Mouse (Mus musculus) forelimb bud, embryonic 11.5 days (tissue): Measurements from ENCODE around the gene Cyp1b1.
A peak's percentile ranks its signal among the peaks of the same experiment; 100 is the strongest.

Experiments
- DNase-seq: peaks from one replicate; pipeline ENCODE4 v3.0.0-alpha.2; 2012; ENCODE audit warnings: low read depth, low spot score

Gene Cyp1b1

DNA sequence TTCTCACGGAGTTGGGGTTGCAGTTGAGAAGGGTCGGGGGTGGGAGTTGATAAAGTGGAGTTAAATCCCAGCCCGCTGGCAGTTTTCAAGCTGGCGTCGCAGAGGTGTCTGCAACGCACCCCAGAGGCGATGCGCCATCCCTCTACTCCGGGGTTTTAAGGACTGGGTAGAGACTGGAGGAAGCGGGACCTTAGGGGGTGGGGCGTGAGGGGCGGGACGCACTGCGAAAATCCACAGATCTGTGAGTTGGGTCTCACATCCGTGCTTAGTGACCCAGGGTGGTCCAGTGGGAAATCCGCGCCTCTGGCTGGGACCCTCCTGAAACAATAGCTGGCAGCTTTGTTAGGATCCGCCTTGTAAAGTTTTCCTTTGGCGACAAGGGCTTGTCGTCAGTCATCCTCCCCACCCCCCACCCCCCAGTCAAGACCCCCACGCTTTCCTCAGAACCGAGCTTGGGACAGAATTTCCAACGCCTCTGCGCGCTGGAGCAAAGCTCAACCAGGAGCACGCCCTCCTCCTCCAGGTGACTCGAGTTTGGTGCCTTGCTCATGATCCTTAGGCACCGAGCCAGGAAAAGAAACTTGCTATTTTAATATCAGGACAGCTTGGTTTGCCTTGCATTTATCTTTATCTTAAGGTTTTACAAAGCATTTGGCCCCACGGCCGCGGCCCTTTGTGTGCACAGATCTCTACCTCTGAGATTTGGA lies at the start of gene Cyp1b1:
Gene Cyp1b1, minus strand, starts transcription at position 131 of the 707 bp plus-strand sequence.
- no peak for DNase-seq

GRCm38 (mm10) chr17:79761841-79762240 lies 47.0 kb upstream of the Cyp1b1 start:
- DNase-seq = no peak

DNA sequence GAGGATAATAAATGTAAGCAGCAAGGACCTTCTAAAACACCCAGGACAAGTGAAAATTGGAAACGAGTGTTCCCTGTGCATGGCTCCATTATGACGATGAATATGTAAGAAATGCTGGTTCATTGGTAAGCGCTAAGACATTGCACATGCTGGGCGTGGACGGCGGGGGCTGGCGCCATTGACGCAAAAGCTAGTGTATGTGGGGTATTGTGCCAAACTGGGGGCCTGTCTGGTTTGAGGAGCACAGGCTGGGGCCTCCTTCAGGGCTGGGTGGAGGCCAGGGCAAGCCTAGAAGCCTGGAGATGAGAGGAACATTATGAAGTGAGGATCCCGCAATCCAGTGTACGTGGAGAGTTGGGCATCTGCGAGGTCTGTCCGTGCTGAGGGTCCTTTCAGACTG lies 39.0 kb upstream of the Cyp1b1 start:
- DNase-seq = no peak

- DNase-seq = no peak
These were observed 38.0 kb upstream of the Cyp1b1 start for GRCm38 (mm10) chr17:79752836-79753235.

DNA sequence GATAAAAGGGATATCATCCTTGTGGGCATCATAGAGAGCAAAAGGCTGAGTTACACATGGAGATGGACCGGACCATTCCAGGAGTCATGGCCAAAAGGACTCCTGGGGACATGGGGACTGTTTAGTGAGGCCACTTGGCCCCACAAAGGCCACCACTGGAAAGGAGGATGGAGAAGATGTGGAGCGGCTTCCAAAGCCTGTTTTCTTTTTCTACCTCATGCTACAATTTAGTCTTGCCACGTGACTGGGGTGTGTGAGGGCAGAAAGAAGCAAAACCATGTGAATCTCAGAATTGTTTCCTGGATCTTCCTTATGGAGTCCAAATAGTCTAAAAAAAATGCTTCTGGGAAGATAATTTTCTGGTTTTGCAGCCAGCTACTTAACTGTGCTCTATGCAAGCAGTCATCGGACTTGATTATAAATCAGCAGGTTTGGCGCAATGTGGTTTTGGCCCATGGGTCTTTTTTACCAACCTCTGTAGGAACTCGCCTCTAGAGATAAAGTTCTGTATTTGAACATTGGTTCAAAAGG lies 36.9 kb upstream of the Cyp1b1 start:
- no peak for DNase-seq

DNA sequence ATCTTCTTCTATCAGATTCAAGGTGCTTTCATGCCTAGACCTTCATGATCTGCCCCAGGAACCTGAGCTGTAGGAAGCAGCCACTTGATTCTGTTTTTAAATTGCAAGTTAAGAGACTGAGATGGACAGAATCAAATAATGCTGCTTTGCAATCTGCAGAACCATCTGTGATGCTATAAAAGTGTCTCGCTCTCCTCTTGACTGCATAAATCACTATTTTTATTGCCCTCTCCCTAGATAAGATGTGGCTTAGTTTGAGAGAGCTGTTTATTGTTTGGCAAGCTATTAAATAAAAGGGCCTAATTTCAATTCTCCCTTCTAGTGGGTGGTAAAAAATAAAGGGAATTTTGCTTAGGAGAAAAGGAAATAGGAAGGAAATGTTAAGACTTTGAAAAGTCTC lies 34.8 kb upstream of the Cyp1b1 start:
- peak; percentile 62 for DNase-seq

- DNase-seq = no peak
These were observed 32.1 kb upstream of the Cyp1b1 start for GRCm38 (mm10) chr17:79746954-79747353.

- DNase-seq = no peak
These were observed 31.3 kb upstream of the Cyp1b1 start for GRCm38 (mm10) chr17:79746146-79746591.

DNA sequence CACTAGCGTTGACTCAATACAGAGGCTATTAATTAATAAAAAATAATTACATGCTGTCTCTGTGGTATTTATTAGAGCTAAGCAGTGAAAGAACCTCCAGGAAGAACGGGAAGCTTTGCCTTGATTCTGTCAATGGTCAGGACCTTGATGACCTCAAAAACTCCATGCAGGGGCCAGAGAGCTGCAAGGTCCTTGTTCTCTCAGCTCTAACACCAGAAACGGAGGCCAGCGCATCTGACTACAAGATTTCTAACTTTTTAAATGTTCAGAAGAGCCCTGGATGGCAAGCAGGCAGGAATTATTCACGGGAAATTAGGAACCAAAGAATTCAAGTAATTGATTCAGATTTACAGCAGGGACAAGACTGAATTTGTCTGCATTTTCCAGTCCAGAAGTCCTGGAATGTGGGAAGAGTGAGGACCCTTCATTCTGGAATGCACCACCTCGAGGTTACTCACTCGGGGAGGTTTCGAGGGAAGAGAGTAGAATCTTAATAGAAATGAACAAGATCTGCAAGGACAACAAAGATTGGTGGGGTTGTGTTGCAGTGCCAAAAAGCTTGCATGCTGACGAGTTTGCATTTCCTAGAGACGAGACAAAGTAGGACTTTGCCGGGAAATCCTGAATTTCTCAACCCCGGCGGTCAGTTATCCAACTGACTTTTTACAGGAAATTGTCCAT lies 30.3 kb upstream of the Cyp1b1 start:
- no peak for DNase-seq

- DNase-seq = no peak
These were observed 28.6 kb upstream of the Cyp1b1 start for GRCm38 (mm10) chr17:79743507-79743906.

DNA sequence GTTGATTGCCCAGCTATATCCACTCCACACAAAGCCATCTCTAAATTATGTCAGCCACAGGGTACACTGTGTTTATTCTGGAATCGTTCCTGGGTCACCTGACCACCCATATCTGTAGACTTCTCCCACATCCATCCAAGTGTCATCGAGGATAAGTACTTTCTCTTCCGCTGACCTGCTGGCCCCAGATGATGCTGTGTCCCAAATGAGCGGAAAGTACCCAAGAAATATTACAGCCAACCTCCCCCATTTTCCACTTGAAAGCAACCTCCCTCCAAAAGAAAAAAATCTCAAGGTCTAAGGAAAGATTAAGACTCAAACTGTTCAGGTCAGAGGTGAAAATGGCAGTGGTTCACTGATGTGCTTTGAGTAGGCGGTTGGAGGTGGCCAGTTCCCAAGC lies 27.8 kb upstream of the Cyp1b1 start:
- no peak for DNase-seq

DNA sequence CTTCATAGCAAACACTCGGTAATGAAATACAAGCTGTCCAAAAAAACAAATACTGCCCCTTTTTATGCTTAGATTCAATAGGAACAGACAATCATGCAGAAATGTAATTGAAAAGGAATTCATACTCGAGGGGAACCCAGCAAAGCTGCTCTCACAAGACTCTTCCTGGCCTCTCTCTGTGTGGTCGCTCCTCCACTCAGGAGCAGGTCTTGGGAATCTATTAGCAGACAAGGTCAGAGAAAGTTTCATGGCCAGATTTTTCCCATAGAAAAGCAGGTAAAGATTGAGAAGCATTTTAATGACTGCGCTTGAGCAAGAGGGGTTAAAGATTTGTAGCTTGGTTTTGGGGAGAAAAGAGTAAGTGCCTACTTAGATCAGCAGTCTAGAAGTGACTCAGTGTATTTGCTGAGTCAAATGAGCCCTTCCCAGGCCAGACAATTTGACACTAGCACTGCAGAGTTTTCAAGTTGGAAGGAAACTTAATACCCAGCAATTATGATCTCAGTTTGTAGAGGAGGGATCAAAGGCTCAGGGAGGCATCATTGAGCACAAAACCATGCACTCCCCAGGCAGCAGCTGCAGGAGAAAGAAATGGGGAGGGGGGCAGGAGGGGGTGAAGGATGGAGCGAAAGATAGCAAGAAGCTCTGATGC lies 24.1 kb upstream of the Cyp1b1 start:
- DNase-seq = peak; percentile 34

GRCm38 (mm10) chr17:79737598-79737997 lies 22.7 kb upstream of the Cyp1b1 start:
- DNase-seq = no peak

- no peak for DNase-seq
These were observed 18.2 kb upstream of the Cyp1b1 start for GRCm38 (mm10) chr17:79733039-79733438.

DNA sequence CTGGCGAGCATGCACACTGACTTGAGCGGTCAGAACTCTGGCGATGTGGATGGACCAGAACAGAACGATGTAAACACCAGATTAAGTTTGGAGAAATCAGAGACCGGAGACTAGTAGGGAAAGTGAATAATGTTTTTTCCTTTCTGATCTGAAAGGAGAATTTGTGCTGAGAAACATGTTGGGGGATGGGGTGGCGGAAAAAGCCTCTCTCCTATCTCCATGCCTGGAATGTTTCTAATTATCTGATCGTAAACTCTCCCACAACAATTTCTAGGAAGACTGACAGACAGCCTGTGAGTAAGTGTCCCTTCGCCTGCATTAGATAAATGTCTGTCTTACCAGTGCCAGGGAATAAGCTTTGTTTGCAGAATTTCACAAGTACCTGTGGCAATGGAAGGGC lies 16.1 kb upstream of the Cyp1b1 start:
- DNase-seq = no peak

GRCm38 (mm10) chr17:79728585-79729503 lies 14.0 kb upstream of the Cyp1b1 start:
- peak; percentile 81 for DNase-seq

DNA sequence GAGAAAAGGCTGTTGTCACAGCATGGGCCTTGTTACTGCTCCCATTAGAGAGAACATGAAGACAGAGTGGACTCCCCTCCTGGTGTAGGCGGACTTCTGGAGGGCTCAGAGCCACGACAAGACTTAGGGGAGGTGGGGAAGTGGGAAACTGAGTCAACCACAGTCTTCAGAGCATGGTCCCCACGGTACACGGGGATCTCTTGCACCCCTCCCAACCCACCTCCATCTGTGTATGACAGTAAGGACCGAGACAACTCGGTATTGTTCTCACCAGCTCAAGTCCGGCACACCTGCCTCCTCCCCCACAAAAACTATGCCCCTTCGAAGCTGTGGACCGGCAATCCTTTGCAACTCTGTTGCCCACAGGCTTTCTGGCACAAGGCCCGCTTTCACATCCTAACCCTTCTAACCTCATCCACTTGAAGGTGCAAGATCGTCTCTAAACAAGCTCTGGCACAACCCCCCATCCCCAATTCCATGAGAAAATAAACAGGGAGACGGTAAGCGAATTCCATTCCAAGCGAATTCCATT lies 13.3 kb upstream of the Cyp1b1 start:
- DNase-seq = peak; percentile 40

- DNase-seq = no peak
These were observed 11.8 kb upstream of the Cyp1b1 start for GRCm38 (mm10) chr17:79726613-79727012.

DNA sequence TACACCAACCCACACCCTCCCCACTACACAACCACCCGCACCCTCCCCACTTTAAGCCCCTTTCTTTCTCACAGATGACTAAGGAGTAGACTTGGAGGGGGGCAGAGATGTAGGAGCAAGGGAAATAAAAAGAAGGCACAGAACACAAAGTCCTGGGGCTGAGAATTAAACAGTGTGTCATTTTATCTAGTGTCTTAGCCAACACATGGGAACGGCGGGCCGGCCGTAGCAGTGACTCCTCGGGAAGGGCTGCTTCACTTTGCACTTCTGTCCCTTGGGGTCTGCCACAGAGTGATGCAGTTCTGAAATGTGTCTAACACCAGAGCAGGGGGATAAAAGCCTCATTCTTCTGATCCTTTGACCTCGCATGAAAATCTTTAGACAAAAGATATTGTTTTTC lies 5.8 kb upstream of the Cyp1b1 start:
- no peak for DNase-seq

- DNase-seq = peak; percentile 95
These were observed 835 bp upstream of the Cyp1b1 start for GRCm38 (mm10) chr17:79715649-79716143.

DNA sequence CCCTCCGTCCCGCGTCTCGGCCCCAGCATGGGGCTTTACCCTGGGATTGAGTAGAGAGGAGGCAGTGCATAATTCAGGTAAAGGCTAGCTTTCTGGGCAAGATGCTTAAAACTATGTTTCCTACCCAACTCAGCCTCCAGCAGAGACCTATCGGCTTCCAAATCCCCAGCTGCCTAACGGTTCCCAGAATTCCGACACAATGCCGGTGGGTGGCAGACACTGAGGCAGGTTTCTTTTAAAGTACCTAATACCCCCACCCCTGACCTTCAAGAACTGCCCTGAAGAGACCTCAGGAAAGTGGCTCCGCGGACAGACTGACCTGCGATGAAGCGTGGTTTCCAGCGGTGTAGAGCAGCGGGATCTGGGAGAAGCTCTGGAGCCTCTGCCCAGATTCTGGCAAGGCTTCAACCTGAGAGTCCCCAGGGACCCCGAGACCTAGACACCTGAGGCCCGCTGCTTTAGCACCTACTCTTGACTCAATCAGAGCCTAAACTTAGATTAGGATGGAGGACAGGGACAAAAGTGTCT lies 429 bp downstream of the Cyp1b1 start:
- no peak for DNase-seq
